Mouse (Mus musculus) T-helper 2 cell (primary cell): ENCODE measurements at regions not wholly inside any gene's neighbourhood (a gene's known extent, or its start where the extent isn't known, plus 50 kb on each side); places are given as distances from the start of the nearest gene placed in this dataset.

Experiments
- in situ Hi-C: fragments of 300-600 bp; cut with MboI, MseI; formaldehyde crosslinking; loops from one replicate; pipeline ENCODE4 v1.15.1; 2025; ENCODE audit warnings: high pct_unique_total_duplicates

DNA sequence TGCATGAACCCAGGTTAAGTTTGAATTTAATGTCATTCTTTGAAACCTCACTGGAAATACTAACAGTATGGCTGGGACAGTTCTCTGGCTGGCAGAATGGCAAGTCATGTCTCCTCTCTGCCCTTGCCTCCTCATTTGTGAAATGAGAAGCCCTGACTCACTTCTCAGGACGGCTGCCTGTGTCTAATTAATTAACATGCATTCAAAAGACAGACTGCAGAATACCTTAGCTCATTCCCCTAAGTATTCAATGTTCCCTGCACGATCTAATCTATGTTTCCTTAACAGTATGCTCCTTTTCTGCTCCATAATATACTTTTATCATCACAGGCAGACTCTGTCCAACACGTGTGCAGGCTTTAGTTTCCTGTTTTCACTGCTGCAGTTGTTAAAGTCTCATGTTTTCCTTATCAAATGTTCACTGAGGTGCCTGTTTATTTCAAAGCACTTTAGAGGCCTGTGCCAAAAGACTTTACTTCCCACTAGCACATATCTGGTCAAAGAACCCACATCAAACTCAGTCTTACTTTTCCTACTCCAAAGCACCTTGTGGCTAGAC is 196.7 kb upstream of the Acvr2a start:
- in situ Hi-C loops, result no loop called here

DNA sequence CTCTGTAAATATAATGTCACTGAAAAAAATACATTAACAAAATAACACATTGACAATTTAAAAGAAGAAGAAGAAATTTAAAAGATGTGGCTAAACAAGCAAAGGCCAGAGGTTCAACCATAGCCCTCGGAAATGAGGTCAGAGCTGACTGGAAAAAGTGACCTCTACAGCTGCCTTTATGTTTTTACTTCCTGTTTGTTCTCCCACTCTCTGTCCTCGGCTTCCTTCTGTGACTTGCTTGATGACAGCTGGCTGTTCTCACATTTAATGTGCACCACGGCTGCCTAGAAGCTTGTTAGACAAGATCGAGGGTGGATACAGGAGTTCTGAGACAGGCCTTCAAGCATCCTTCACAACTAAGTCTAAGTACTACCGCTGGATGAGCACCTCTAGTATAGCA is 194.9 kb upstream of the Acvr2a start:
- in situ Hi-C loops, result no loop called here

DNA sequence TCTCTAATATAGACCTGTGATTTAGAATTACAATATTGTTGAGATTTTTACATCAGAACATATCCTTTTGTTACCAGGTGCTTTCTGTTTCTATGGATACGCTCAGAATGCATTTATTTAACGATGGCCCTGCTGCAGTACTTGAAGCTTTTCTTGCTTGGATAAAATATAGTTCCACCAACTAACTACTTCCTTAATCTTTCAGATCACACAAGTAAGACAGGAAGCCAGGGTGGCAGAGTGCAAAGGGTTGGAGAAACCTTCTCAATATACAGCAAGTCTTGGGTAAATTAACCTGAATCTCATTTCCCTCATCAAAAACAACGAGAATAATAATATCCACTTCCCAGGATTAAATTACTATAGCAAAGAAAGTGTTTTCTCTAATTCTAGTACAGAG is 193.1 kb upstream of the Acvr2a start:
- in situ Hi-C loops, result no loop called here

DNA sequence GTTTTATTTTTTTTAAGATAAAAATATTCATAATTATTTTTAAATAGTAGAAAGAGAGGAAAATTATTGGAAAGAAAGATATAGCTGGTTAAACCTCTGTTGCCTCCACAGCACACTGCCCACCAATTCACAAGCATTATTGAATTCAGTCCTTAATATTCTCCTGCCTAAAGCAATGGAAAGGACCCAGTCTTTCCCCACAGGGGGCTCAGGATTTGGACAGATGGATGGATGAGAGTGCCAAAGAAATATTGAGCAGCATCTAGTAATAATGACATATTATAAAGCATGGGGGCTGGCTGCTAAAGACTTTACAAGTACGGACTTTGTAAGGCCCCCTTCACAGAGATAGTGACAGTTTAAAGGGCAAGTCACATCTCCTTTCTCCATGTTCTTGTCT is 191.6 kb upstream of the Acvr2a start:
- in situ Hi-C loops, result no loop called here

DNA sequence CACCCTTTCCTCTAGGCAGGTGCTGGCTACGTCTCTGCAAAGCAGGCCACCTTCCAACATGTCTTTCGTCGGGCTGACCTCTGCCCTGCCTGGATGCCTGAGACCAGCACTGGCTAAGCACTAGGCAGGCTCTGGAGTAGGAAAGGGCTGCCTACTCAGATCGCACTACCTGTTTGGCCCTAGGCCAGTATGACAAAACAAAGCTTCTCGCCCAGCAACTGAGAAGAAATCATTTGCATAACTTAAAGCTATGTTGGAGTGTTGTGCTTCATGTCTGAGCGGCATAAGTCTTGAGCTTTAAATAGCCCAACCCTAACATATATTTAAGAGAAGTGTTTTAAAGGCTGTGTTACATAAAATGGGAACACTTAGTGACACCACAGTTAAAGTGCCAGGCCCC is 189.9 kb upstream of the Acvr2a start:
- in situ Hi-C loops, result no loop called here

DNA sequence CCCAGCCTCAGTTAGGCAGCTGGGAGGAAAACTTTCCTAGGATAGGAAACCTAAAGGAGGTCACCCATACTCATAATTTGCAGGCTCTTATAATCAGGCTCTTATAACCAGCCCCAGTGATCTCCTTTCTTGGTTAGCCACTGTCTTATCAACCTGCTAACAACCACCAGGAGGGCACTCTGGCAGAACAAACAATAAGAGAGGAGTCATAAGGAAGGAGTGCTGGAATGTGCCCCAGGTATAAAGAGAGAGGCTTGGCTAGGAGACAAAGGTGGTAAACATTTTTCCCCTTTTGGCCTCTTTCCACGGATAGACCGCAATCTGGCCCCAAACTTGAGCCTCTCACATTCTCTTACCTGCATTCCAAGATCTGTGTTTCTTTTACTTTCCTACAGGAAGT is 189.4 kb upstream of the Acvr2a start:
- in situ Hi-C loops, result no loop called here

DNA sequence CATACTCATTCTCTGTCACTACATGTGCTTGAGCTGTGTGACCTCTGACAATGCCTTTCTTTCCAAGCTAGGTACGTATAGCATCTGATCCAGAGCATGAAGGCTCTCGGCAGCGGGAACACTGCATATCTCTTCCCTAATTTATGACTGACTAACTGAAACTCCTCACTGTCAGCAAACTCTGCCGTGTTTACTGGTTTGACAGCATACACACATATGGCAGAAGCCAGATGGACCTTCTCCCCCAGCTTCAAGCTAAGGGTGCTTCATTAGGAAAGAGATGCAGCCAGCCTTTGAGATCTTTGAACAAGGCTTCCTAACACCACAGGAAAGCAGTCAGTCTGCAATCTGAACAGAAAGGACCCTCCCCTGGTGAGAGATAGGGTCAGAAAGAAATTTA is 186.9 kb upstream of the Acvr2a start:
- in situ Hi-C loops, result no loop called here

DNA sequence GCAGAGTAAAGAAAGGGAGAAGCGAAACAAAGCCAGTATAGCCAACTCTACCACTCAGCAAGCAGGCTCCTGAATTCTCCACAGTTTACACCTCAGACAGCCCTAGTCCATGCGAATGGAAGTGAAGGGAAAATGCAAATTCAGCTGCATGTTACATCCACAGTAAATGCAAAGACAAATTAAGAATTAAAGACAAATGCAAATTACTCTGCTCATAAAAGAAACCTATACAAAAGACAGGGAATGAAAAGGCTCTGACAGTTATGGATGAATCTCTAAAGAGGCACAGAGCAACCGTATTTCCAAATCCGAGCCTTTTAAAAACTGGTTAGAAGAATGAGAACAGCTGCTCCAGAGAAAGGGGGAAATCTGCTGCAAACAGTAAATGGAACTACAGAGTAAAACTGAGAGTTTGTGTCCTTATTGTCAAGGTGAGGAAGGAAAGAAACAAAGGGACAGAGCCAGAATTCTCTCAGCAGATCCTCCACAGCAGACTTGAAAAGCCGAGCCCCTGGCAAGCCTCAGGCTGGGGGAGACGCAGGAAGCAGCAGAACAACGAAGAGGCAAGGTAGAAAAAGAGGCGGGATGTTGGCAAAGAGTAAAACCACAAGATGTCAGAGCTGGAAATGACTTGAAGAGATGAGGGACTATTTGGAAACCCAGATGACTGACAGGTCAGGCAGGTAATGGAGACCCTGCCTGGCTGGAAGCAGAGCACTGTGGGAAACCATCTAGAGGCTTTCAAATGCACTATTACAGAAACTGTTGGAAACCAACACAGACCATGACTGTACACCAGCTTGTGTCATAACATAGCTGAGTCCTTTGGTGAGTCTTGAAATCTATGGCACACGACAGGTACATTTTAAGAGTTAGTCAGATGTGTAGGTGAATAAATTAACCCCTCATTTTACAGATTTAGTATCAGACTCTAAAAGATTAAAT is 184.5 kb upstream of the Acvr2a start:
- in situ Hi-C loops, result no loop called here

DNA sequence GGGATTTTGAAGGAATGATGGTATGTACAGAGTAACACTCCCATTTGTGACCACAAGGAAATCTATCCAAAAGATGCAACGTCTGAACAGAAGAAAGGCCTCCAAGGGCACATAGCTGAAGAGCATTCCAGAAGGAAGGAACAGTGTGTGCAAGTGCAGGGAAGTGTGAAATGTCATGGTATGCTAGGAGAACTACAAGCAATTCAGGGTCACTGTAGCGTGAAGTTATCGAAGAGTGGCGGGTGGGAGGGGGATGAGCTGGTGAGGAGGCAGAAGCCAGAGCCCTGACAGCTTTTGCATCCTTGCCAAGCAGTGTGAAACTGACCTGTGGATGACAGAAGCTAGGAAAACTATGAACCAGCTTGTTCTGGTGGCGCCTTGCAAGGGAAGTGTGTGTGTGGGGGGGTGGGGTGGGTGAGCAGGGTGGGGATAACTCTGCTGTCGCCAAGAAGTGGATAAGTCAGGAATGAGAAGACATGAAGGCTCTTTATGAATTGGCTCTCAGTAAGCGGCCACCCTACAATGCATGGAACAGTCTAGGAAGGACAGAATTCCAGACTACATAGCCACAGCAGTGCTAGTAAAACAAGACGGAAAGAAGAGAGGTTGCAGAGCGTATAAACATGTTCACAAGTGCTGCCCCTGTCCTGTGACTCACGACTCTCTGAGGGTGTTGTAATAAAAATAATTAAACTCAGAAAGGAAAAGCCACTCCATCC is 179.3 kb upstream of the Acvr2a start:
- in situ Hi-C loops, result no loop called here

DNA sequence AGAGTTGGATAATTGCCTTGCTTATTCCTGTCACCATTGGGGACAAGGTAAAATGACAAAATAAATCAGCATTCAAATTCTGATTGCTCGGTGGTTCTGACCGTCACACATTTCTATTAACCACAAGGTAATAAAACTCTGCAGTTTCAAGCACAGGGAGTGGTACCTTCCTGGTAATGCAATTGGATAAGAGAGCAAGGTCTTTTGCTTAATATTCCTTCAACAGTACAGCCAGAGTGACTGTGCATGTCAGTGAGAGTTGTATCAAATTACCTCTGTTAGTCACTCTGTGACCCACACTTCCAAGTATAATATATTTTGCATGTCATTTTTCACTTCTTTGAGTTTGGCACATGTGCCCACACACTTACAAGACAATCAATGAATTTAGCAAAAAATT is 177.8 kb upstream of the Acvr2a start:
- in situ Hi-C loops, result no loop called here

DNA sequence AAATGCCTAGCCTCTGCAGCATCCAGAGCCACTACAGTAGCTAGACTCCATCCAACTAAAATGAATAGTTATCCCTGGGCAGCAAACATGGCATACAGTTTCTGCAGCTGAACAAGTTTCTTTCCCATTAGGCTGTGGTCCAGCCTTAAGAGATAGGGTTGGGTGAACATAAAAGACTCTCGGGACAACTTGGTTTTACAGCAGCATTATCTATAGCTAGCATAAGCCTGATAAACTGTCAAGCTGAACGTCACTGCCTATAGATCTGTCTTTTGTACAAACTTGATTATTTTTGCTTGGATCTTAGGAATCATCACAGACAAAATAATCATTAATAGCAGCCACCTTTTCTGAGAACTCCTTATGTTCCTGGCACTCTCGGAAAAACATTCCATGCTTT is 169.8 kb upstream of the Acvr2a start:
- in situ Hi-C loops, result no loop called here

DNA sequence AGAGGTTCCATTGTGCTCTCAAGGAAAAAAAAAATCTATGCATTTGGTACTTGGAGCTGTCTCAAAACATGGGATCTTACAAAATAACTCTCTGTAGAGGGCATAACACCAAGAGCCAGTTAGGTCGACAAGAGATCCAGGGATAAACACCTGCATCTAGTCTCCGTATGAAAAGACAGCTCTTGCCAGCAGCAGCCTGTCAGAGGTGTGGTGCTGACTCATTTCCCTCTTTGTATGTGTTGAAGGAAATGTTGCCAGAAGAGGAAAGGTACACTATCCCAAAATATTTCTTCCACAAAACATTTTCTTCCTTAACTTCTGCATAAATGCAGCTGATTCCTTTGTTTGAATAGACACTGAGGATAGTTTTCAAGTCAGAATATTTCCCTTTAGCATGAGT is 163.6 kb upstream of the Acvr2a start:
- in situ Hi-C loops, result no loop called here

DNA sequence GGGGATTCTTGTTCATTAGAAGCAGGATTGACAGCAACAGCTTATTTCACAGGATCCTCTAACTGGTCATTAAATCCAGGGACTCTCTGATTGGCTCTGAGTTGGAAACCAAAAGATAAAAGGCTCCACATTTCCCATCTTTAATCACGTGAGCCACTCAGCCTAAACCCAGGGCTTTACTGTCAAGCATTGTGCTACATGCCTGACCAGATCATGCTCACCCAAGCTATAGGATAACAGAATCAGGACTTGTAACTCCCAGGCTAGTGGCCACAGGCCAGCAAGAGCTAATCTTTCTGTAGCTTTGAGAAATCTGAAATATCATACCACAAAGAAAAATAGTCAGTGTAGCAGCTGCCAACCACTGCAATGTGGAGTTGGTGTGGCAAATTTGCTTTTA is 152.7 kb upstream of the Acvr2a start:
- in situ Hi-C loops, result no loop called here

DNA sequence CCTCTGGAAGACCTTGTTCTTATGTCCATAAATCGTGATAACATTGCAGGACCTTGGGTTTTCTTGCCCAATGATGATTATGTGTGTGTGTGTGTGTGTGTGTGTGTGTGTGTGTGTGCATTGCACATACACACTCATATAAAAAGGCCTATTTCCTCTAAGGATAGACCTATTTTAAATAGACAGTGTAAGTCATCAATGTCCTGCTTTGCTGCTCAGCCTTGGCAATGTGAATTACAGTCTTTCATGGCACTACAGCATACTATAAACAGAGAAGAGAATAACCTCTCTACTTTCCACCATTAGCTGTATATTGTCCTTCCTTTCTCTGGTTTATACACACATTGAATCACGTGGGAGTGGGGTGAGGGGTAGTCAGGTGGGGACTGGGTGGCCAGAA is 148.8 kb upstream of the Acvr2a start:
- in situ Hi-C loops, result no loop called here

DNA sequence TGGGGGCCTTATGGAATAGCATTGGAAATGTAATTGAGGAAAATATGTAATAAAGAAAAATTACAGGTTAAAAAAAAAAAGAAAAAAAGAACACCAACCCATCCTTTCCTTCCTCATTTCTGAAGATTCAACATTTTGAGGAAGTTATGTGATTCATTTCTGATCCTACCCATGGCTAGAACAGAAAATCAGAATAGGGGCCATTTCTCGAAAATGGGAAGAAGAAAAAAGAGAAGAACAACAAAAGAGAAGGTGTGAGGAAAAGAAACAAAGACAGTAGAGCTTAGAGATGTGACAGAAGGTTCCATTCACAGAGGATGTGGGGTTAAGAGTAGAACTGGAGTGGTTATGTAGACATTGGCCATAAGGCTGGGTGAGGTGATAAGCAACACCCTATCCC is 124.8 kb upstream of the Acvr2a start:
- in situ Hi-C loops, result no loop called here

DNA sequence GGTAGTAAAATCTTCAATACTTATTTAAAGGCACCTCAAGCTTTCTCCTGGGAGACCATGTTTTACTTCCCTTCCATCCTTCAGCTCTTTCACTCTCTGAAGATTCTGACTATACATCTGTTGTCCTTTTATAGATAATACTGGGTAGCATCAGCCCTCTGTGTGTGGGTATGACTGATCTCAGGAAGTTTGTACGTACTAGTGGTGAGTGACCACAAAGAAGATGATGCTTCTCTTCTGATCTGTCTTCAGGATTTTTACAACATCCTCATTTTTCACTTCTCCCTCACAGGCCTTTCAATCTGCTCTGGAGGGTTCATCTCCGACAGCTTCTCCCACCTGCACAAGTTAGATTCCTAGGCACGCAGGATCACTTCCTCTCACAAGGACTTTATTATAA is 119.4 kb upstream of the Acvr2a start:
- in situ Hi-C loops, result no loop called here

DNA sequence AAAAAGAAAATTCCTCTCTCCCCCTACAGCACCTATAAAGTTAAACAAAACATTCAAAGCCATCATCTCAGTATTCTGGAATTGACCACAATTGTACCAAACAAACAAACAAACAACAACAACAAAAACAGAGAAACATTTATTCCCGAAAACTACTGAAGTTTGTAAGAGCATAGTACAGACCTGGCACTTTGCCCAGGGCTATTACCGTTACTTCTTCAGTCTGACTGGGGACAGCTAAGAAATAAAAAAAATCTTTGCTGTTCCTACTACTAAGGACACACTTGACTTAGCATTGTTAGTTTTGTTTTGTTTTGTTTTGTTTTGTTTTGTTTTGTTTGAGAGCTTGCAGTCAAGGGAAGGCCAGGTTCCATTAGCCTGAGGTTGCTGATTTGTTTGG is 113.0 kb upstream of the Acvr2a start:
- in situ Hi-C loops, result no loop called here

DNA sequence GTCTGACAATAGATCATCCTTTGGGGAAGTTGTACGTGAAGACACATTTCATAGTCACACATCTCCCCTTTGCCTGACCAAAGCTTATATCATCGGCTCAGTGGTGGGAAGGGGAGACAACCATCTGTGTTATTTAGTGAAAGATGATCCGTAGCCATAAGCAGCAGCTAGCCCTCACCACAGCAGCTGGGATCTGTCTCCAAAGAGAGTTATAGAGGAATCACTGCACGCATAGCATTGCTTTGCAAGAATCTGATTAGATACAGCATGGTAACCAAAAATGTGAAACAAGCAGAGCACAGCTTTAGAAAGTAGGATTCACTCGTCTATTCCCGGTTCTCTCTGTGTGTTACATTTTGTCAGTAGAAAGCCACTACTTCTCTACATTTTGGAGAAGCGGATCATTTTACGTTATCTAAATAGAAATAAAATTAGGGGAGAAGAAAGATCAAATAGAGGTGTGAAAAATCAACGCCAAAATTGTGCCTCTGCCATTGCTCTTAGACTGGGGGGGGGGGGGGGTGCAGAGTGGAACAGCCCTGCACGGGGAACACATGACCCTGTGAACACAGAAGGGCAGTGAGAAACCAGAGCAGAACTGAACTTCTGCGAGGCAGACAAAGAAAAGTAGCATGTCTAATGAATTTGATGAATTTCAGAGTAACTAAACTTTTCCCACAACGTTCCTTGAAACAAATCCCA is 108.7 kb upstream of the Acvr2a start:
- in situ Hi-C loops, result no loop called here

DNA sequence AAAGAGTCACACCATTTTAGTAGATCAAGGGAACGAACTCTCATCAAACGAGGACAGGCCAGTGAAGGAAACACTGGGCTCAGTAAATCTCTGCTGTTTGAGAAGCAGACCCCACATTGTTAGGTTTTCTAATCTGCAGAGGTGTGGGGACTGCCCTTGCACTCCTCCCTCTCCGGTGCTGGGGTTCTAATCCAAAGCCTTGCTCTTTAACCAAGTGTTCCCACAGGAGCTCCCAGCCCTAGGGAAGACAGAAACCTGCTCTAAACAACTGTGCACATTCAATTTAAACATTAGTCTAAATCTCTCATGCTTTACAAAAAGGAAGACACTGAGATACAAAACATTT is 108.1 kb upstream of the Acvr2a start:
- in situ Hi-C loops, result no loop called here

DNA sequence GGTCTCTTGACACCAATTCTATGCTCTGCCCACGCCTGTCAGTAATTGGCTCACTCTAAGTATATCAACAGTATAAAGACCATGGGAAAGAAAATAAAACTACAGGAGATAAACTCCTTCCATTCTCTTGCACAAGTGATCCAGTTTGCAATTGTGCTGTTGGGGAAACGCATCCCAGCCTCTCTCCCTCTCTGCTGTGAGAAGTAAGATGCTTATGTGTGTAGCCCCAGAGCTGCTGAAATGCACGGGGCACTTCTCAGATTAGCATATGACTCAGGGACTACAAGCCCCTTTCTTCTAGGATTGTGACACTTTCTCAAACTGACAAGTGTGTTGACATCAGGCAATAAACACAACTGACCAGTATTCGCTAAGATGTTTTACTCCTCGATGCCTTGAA is 107.7 kb upstream of the Acvr2a start:
- in situ Hi-C loops, result no loop called here

DNA sequence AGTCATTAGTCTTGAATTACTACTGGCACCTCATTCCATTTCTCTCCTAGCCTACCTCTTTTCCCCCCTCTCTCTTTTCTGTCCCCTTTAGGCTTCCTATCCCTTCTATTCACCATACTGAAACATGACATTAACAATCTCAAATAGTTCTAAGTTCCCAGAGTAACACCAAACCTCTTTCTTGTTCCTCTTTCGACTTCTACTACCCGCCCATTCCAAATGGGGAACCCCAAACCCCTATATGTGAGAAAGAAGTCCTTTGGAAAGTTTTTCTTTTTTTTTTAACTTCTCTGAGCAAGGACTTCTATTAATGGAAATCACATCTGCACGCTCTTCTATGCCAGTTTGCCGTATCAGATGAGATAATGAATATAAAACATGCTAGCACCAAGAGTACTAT is 97.7 kb upstream of the Acvr2a start:
- in situ Hi-C loops, result no loop called here

DNA sequence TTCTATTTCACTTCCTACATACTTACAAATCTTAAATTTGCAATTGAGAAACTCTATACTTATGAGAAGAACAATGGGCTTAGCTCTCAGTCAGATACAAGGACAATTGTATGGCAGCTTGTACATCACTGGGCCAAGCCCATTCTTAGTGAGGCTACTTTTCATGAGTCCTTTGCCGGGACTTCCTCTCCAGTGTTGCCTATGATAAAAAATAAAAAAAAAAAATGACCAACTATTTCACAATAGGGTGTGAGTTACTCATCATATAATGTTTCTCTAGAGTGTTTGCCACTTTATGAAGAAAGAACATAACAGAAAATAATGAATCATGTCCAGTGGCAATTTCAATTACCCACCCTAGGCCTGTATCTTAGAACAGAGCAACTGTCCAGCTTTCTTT is 96.1 kb upstream of the Acvr2a start:
- in situ Hi-C loops, result no loop called here
